Mouse (Mus musculus): ENCODE results near the gene Mphosph9. TPM values are rescaled to one million over a fixed set of nuclear protein-coding genes. Genes with fewer than 3 reads are reported as not detected.

The Mphosph9 gene
- polyA plus RNA-seq, 1 experiment from 2014 or later = 24.7 TPM

- no peak overlapping the region for H3K9ac ChIP-seq
- H3K27ac ChIP-seq = no peak overlapping the region
- no peaks in the 10 kb centered on the region for H3K27me3 ChIP-seq
- no peak for ATAC-seq (ENCODE audit: low FRiP score)
- H3K4me1 ChIP-seq = no peaks in the 10 kb centered on the region
- H3K36me3 ChIP-seq (replicated peaks) = peaks cover 81% of the 10 kb centered on the region
- H3K9me3 ChIP-seq = no peaks in the 10 kb centered on the region
- H3K4me3 ChIP-seq (replicated peaks) = no peak overlapping the region
- 92% methylated on average over 4 of the region's 4 CpGs for WGBS
- no peak overlapping the region for H3K4me2 ChIP-seq
These were observed 31.3 kb downstream of the Mphosph9 start for GRCm38 (mm10) chr5:124296475-124296874.

GRCm38 (mm10) chr5:124293967-124294366 lies 33.8 kb downstream of the Mphosph9 start:
- Histone ChIP-seq H3K27me3 (no peaks in the 10 kb centered on the region), H3K4me3 (replicated peaks) (no peak overlapping the region), H3K4me1 (no peaks in the 10 kb centered on the region), H3K9me3 (no peaks in the 10 kb centered on the region), H3K36me3 (replicated peaks) (peaks cover 94% of the 10 kb centered on the region), H3K27ac (no peak overlapping the region), H3K9ac (no peak overlapping the region), H3K4me2 (no peak overlapping the region)
- WGBS = 95% methylated on average over 5 of the region's 5 CpGs
- no peak for ATAC-seq (ENCODE audit: low FRiP score)

GRCm38 (mm10) chr5:124290216-124290615 lies 37.6 kb downstream of the Mphosph9 start:
- ATAC-seq (ENCODE audit: low FRiP score) = no peak
- H3K9me3 ChIP-seq = 0 out of 2 replicates have a peak, but pooled peaks cover 4% of the 10 kb centered on the region
- H3K36me3 ChIP-seq (replicated peaks) = peaks cover 93% of the 10 kb centered on the region
- no peak overlapping the region for H3K4me2 ChIP-seq
- H3K4me1 ChIP-seq = no peaks in the 10 kb centered on the region
- no peak overlapping the region for H3K27ac ChIP-seq
- WGBS = 95% methylated on average over 4 of the region's 4 CpGs
- no peak overlapping the region for H3K9ac ChIP-seq
- H3K4me3 ChIP-seq (replicated peaks) = no peak overlapping the region
- H3K27me3 ChIP-seq = no peaks in the 10 kb centered on the region

GRCm38 (mm10) chr5:124287616-124288247 lies 40.0 kb downstream of the Mphosph9 start:
- Histone ChIP-seq H3K4me2 (no peak overlapping the region), H3K27ac (no peak overlapping the region), H3K4me1 (no peaks in the 10 kb centered on the region), H3K4me3 (replicated peaks) (no peak overlapping the region), H3K27me3 (no peaks in the 10 kb centered on the region), H3K36me3 (replicated peaks) (peaks cover 89% of the 10 kb centered on the region), H3K9ac (no peak overlapping the region), H3K9me3 (0 out of 2 replicates have a peak, but pooled peaks cover 4% of the 10 kb centered on the region)
- no peak for ATAC-seq (ENCODE audit: low FRiP score)
- over 99% methylated on average over 6 of the region's 6 CpGs for WGBS

DNA sequence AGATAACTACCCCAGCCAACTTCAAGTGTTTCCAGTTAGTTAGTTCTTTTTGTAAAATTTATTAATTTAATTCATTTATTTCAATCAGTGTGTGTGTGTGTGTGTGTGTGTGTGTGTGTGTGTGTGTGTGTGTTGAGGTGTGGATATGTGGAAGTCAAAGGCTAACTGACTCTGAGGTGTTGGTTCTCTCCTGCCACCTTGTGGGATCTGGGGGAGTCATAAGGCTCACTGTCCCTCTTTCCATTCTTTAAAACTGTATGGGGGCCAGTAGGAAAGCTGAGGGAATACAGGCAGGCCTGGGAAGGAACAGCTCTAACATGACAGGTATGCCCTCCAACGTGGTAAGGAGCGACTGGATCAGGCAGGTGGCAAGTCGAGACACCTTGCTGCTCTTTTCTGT lies 43.4 kb downstream of the Mphosph9 start:
- ATAC-seq (ENCODE audit: low FRiP score) = no peak
- no peak overlapping the region for H3K27ac ChIP-seq
- 0 out of 2 replicates have a peak, but pooled peaks cover 4% of the 10 kb centered on the region for H3K9me3 ChIP-seq
- no peak overlapping the region for H3K4me2 ChIP-seq
- H3K27me3 ChIP-seq = no peaks in the 10 kb centered on the region
- H3K36me3 ChIP-seq (replicated peaks) = peaks cover 88% of the 10 kb centered on the region
- WGBS = 74% methylated on average over 3 of the region's 3 CpGs
- no peak overlapping the region for H3K9ac ChIP-seq
- no peak overlapping the region for H3K4me3 ChIP-seq (replicated peaks)
- H3K4me1 ChIP-seq = no peaks in the 10 kb centered on the region

DNA sequence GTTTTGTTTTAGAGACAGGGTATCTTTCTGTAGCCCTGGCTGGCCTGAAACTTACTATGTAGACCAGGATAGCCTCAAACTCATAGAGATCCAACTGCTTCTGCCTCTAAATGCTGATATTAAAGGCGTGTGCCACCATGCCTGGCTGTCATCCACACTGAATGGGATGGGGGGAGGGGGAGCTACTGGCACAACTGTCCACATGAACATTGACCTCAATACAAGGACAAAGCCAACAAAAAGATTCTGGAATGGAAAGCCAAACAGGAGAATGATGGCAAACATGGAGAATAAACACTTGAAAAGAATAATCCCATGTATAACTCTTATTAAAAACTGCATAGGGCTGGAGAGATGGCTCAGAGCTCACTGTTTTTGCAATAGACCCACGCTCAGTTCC lies 44.9 kb downstream of the Mphosph9 start:
- no peaks in the 10 kb centered on the region for H3K27me3 ChIP-seq
- no peak overlapping the region for H3K27ac ChIP-seq
- no peak overlapping the region for H3K9ac ChIP-seq
- H3K4me3 ChIP-seq (replicated peaks) = no peak overlapping the region
- ATAC-seq (ENCODE audit: low FRiP score) = no peak
- no peaks in the 10 kb centered on the region for H3K4me1 ChIP-seq
- no peak overlapping the region for H3K4me2 ChIP-seq
- H3K9me3 ChIP-seq = 0 out of 2 replicates have a peak, but pooled peaks cover 2% of the 10 kb centered on the region
- 94% methylated on average over 2 of the region's 2 CpGs for WGBS
- peaks cover 88% of the 10 kb centered on the region for H3K36me3 ChIP-seq (replicated peaks)

GRCm38 (mm10) chr5:124270226-124270625 lies 57.5 kb downstream of the Mphosph9 start:
- H3K9me3 ChIP-seq = no peaks in the 10 kb centered on the region
- no peak overlapping the region for H3K4me2 ChIP-seq
- no peak for ATAC-seq (ENCODE audit: low FRiP score)
- H3K27me3 ChIP-seq = no peaks in the 10 kb centered on the region; the same call in 1 of the 2 replicates
- H3K27ac ChIP-seq = no peak overlapping the region
- 82% methylated on average over 5 of the region's 5 CpGs for WGBS
- H3K9ac ChIP-seq = no peak overlapping the region
- peaks cover 34% of the 10 kb centered on the region for H3K36me3 ChIP-seq (replicated peaks)
- H3K4me1 ChIP-seq = peaks cover 18% of the 10 kb centered on the region
- no peak overlapping the region for H3K4me3 ChIP-seq (replicated peaks)

DNA sequence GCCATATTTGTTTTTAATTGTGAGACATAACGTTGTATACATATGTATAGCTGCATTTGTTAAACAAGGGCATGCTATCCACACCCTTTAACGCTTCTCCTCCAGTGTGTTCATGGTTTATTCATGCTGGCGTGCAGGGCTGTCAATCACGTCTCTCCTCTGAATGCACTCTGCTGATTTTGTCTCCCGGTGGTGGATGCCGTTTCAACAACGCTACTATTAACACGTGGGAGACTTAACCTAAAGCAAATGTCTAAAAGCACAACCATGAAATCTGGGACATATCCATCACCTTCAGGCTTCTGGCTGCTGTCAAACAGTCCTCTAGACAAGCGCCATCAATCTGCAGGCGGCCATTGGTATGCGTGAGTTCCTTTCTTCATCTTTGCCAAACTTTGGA lies 58.1 kb downstream of the Mphosph9 start:
- Histone ChIP-seq H3K36me3 (replicated peaks) (peaks cover 32% of the 10 kb centered on the region), H3K27me3 (no peaks in the 10 kb centered on the region; the same call in 1 of the 2 replicates), H3K9ac (no peak overlapping the region), H3K4me2 (no peak overlapping the region), H3K4me3 (replicated peaks) (no peak overlapping the region), H3K27ac (peak overlapping the region; percentile 69; the same call in 1 of the 2 replicates), H3K9me3 (no peaks in the 10 kb centered on the region), H3K4me1 (peaks cover 18% of the 10 kb centered on the region)
- 28% methylated on average over 11 of the region's 11 CpGs for WGBS
- peak; percentile 63 for ATAC-seq (ENCODE audit: low FRiP score)

- Histone ChIP-seq H3K9me3 (no peaks in the 10 kb centered on the region), H3K4me3 (replicated peaks) (no peak overlapping the region), H3K27ac (no peak overlapping the region), H3K9ac (no peak overlapping the region), H3K4me2 (no peak overlapping the region), H3K36me3 (replicated peaks) (peaks cover 49% of the 10 kb centered on the region), H3K4me1 (peaks cover 18% of the 10 kb centered on the region), H3K27me3 (no peaks in the 10 kb centered on the region; the same call in 1 of the 2 replicates)
- no peak for ATAC-seq (ENCODE audit: low FRiP score)
- 95% methylated on average over 6 of the region's 6 CpGs for WGBS
These were observed 60.1 kb downstream of the Mphosph9 start for GRCm38 (mm10) chr5:124267652-124268051.

DNA sequence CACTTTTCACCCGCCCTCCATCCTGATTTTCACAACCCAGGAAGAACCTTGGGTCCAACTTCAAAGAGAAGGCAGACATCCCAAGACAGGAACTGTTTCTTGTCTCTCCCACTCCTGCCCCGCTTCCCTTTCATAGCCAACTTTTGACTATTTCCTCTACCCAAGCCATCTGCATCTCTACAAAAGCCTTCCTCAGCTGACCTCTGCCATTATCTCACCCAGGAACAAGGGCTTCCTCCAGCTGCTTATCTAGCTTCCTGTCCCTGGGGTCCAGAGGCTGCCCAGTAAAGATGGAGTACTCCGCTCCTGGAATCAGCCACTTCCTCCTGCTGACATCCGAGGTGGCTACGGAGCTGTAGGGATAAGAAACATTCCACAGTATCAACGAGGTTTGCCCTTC lies 61.0 kb downstream of the Mphosph9 start:
- peaks cover 55% of the 10 kb centered on the region for H3K36me3 ChIP-seq (replicated peaks)
- H3K9ac ChIP-seq = no peak overlapping the region
- no peak overlapping the region for H3K4me2 ChIP-seq
- peaks cover 18% of the 10 kb centered on the region for H3K4me1 ChIP-seq
- no peaks in the 10 kb centered on the region; the same call in 1 of the 2 replicates for H3K27me3 ChIP-seq
- 93% methylated on average over 6 of the region's 6 CpGs for WGBS
- H3K9me3 ChIP-seq = no peaks in the 10 kb centered on the region
- H3K4me3 ChIP-seq (replicated peaks) = no peak overlapping the region
- no peak overlapping the region for H3K27ac ChIP-seq
- no peak for ATAC-seq (ENCODE audit: low FRiP score)

- H3K36me3 ChIP-seq (replicated peaks) = peaks cover 72% of the 10 kb centered on the region
- no peaks in the 10 kb centered on the region for H3K4me1 ChIP-seq
- H3K9me3 ChIP-seq = no peaks in the 10 kb centered on the region
- H3K4me2 ChIP-seq = no peak overlapping the region
- H3K9ac ChIP-seq = no peak overlapping the region
- no peak overlapping the region for H3K27ac ChIP-seq
- no peak for ATAC-seq (ENCODE audit: low FRiP score)
- H3K27me3 ChIP-seq = no peaks in the 10 kb centered on the region
- H3K4me3 ChIP-seq (replicated peaks) = no peak overlapping the region
- WGBS = 76% methylated on average over 4 of the region's 4 CpGs
These were observed 64.5 kb downstream of the Mphosph9 start for GRCm38 (mm10) chr5:124263246-124263645.

DNA sequence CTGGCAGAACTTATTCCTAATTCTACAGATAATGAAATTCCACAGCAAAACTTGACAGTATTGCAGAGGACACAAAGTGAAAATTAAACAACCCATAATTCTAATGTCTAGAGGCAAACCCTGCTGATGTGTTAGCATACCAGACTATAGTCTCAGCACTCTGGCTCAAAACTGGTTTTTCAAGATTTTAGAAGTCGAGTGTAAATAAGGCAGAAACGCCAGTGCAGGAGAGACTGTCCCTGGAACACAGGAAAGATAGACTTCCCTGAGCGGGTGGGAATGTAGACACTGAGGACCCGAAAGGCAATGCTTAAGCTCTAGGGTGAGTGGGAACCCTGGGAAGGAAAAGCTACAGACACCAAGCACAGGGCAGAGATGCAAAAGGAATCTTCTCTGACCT lies 65.7 kb downstream of the Mphosph9 start:
- 89% methylated on average over 4 of the region's 4 CpGs for WGBS
- peaks cover 83% of the 10 kb centered on the region for H3K36me3 ChIP-seq (replicated peaks)
- no peaks in the 10 kb centered on the region for H3K27me3 ChIP-seq

DNA sequence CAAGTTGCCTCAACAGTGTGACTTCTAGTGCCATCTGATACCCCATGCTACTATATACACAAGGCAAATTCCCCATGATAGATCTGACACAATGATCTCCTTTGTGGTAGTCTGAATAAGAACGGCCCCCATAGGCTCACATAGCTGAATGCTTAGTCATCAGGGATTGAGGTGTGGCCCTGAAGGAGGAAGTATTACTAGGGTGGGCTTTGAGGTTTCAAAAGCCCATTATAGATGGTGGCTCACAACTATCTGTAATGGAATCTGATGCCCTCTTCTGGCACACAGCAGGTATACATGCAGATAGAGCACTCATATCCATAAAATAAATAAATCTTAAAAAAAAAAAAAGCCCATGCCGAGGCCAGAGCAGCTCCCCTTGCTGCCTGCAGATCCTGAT lies 68.6 kb downstream of the Mphosph9 start:
- no peaks in the 10 kb centered on the region for H3K9me3 ChIP-seq
- no peak overlapping the region for H3K9ac ChIP-seq
- peaks cover 73% of the 10 kb centered on the region for H3K36me3 ChIP-seq (replicated peaks)
- H3K27ac ChIP-seq = no peak overlapping the region
- no peaks in the 10 kb centered on the region for H3K4me1 ChIP-seq
- no peak for ATAC-seq (ENCODE audit: low FRiP score)
- no peaks in the 10 kb centered on the region for H3K27me3 ChIP-seq
- WGBS = 69% methylated on average over 2 of the region's 2 CpGs
- no peak overlapping the region for H3K4me3 ChIP-seq (replicated peaks)
- no peak overlapping the region for H3K4me2 ChIP-seq

More for the DNA sequence above, 65.7 kb downstream of the Mphosph9 start:
- Histone ChIP-seq H3K9me3 (no peaks in the 10 kb centered on the region), H3K4me2 (no peak overlapping the region), H3K4me3 (replicated peaks) (no peak overlapping the region), H3K4me1 (no peaks in the 10 kb centered on the region), H3K9ac (no peak overlapping the region), H3K27ac (no peak overlapping the region)
- no peak for ATAC-seq (ENCODE audit: low FRiP score)
